Mouse (Mus musculus) T-helper 17 cell (primary cell): ENCODE results near the gene Ccr10.

Source experiments
- in situ Hi-C, 2 experiments: fragments of 300-600 bp; cut with MboI, MseI; formaldehyde crosslinking; loops; 1 replicate in 1 of 2; 2 replicates in 1 of 2; pipeline ENCODE4 v1.15.1; 2025; ENCODE audit warnings: high pct_unique_total_duplicates in 2 of 2

The Ccr10 gene

GRCm38 (mm10) chr11:101189495-101190180 lies 14.4 kb upstream of the Ccr10 start:
- in situ Hi-C loops: loop anchor here in 1 of 2 experiments (10.0 kb wide), 2 partner anchors 215 to 835 kb away; partner anchors contain the start of genes Cavin1 and Mpp3

GRCm38 (mm10) chr11:101188166-101188805 lies 13.0 kb upstream of the Ccr10 start:
- in situ Hi-C loops: loop anchor here in 1 of 2 experiments (10.0 kb wide), 1 partner anchor 213 kb away; the partner anchor contains the start of gene Cavin1

- in situ Hi-C loops: loop anchor here in 1 of 2 experiments (10.0 kb wide), 1 partner anchor 213 kb away; the partner anchor contains the start of gene Cavin1
Observed at GRCm38 (mm10) chr11:101187541-101187940, 12.3 kb upstream of the Ccr10 start.

GRCm38 (mm10) chr11:101186526-101187247 lies 11.4 kb upstream of the Ccr10 start:
- in situ Hi-C loops: loop anchor here in 1 of 2 experiments (10.0 kb wide), 1 partner anchor 212 kb away; the partner anchor contains the start of gene Cavin1

DNA sequence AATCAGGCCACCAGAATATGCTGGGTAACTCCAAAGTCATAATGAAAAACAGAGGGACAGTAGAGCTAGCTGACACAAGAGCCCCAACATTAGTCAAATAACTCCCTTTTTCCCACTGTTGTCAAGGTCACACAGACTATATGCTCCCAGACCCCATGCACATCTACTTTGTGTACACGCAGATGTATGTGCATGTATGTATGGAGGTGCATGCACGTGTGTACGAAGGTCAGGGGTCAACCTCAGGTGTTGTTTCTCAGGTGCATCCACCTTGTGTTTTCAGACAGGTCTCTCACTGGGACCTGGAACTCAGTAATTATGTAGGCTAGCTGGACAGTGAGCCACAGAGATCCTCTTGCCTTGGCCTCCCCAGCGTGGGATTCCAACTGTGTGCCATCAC lies 10.2 kb upstream of the Ccr10 start:
- in situ Hi-C loops: loop anchor here in 1 of 2 experiments (10.0 kb wide), 1 partner anchor 211 kb away; the partner anchor contains the start of gene Cavin1

DNA sequence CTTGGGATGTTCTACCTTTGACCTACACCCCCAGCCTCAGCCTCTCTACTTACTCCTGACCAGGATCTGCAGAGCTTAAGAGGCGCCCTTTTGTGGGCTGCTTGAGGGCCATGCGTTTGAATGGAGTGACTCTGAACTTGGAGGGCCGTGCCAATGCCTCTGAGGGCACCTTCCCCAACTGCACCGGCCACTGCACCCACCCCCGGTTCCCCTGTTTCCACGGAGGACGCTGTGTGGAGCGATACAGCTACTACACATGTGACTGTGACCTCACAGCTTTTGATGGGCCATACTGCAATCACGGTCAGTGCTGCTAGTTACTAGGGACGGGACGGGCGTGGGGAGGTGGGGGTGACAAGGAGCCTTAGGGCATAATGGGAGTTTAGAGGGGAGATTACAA lies 9.7 kb upstream of the Ccr10 start:
- in situ Hi-C loops: loop anchor here in 1 of 2 experiments (5.0 to 10.0 kb wide), 2 partner anchors 103 to 210 kb away; partner anchors contain the start of genes Cavin1 and Coasy

DNA sequence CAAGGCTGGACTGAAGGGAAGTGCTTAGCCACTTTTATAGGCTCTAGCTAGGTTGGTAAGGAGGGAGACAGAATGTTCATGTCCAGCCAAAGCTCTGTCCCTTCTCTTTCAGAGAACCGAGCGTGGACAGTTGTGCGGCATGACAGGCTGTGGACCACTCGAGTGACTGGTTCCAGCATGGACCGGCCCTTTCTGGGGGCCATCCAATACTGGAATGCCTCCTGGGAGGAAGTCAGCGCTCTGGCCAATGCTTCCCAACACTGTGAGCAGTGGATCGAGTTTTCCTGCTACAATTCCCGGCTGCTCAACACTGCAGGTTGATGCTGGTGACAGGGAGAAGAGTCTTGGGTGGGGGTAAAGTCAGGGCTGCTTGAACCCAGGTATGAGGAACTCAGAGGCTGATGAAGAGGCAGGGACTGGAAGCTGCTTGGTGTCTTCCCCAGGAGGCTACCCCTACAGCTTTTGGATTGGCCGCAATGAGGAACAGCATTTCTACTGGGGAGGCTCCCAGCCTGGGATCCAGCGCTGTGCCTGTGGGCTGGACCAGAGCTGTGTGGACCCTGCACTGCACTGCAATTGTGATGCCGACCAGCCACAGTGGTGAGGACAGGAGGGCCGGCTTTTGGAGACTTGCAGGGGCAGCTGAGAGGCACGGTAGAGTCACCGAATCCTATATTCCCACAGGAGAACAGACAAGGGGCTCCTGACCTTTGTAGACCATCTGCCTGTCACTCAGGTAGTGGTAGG lies 7.7 kb upstream of the Ccr10 start:
- in situ Hi-C loops: loop anchor here in 1 of 2 experiments (5.0 to 10.0 kb wide), 2 partner anchors 101 to 208 kb away; partner anchors contain the start of genes Cavin1 and Coasy

GRCm38 (mm10) chr11:101181961-101182360 lies 6.7 kb upstream of the Ccr10 start:
- in situ Hi-C loops: loop anchor here in 1 of 2 experiments (5.0 to 10.0 kb wide), 2 partner anchors 100 to 207 kb away; partner anchors contain the start of genes Cavin1 and Coasy

DNA sequence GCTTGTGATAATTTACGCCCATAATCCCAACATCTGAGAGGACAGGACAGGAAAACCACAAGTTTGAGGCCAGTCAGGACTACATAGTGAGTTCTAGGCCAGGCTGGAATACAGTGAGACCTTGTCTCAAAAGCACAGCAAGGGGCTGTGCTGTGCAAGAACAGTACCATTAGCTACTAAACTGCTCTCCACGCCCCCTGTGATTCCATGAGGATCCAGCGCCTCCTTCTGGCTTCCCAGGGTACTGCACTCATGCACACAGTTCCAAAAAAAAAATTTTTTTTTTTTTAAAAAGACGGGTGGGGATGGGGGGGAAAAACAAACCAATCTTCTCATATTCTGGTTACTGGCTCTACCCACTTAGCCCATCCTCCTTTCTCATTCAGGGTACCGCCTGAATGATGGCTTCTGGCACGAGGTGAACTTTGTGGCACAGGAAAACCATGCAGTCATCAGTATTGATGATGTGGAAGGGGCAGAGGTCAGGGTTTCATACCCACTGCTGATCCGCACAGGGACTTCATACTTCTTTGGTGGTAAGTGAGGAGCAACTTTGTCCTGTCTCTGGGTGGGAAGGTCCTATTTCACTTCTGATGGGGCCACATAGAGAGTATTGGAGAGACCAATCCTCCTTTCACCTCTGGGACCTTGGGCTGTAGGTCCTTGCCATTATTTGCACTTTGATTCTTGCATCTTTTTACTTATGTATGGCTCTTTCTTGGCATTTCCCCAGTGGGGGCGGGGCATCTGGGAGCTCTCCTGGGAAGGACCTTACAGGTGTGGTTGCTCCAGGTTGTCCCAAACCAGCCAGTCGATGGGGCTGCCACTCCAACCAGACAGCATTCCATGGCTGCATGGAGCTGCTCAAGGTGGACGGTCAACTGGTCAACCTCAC lies 5.8 kb upstream of the Ccr10 start:
- in situ Hi-C loops: loop anchor here in 1 of 2 experiments (5.0 to 10.0 kb wide), 2 partner anchors 99 to 206 kb away; partner anchors contain the start of genes Cavin1 and Coasy

DNA sequence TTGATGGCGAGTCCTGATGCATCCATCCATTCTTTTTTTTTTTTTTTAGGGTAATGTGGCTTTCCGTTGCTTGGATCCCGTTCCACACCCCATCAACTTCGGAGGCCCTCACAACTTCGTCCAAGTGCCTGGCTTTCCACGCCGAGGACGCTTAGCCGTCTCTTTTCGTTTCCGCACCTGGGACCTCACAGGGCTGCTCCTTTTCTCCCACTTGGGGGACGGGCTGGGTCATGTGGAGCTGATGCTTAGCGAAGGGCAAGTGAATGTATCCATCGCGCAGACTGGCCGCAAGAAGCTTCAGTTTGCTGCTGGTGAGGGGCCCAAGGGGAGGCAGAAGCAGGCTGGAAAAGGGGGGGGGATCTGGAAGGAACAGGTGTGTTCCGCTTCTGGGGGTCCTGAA lies 5.0 kb upstream of the Ccr10 start:
- in situ Hi-C loops: loop anchor here in 1 of 2 experiments (5.0 to 10.0 kb wide), 2 partner anchors 98 to 205 kb away; partner anchors contain the start of genes Cavin1 and Coasy

- in situ Hi-C loops: no loop called here
Observed at GRCm38 (mm10) chr11:101179306-101179705, 4.1 kb upstream of the Ccr10 start.

- in situ Hi-C loops: no loop called here
Observed at GRCm38 (mm10) chr11:101178061-101179058, 3.1 kb upstream of the Ccr10 start.

GRCm38 (mm10) chr11:101176933-101177773 lies 1.9 kb upstream of the Ccr10 start:
- in situ Hi-C loops: no loop called here

GRCm38 (mm10) chr11:101176117-101176691 lies 961 bp upstream of the Ccr10 start:
- in situ Hi-C loops: no loop called here

DNA sequence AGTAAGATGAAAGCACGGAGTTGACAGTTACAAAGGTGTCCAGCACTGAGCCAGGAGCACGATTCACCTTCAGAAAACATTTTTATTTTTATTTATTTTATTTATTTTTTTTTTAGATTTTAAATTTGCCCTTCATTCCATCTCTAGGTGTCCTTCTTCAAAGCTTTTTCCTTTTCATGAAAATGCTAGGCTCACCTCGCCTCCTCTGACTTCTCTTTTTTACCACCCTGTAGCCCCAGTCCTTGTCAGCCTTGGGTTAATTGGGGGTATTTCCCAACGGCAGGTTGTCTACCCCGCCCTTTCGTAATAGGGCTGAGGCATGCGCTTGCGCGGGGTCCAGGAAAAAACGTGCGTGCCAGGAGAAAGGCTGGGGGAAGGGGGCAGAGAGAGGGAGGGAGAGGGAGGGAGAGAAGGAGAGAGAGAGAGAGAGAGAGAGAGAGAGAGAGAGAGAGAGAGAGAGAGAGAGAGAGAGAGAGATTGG lies 433 bp upstream of the Ccr10 start:
- in situ Hi-C loops: no loop called here

GRCm38 (mm10) chr11:101174389-101174745 lies 876 bp downstream of the Ccr10 start:
- in situ Hi-C loops: no loop called here
